Mouse (Mus musculus): Measurements from ENCODE around the gene Psmg4. TPM values are rescaled to one million over a fixed set of nuclear protein-coding genes. Genes with fewer than 3 reads are reported as not detected.

Psmg4 gene
- 84.8 and 86.6 TPM in 2 replicates for polyA plus RNA-seq (2014; fragmentation: Nextera tagmentation; extraction: Ambion mirVana)

GRCm38 (mm10) chr13:34162491-34163303 is at the start of gene Psmg4:
Gene Psmg4 (plus strand): TSS chr13:34162964.
- Histone ChIP-seq H3K4me2 (replicated peaks; ENCODE audit: low read depth, low read length) (peak within 1 kb of the TSS; percentile 70), H3K4me3 (ENCODE audit: low read depth, low read length) (peak within 1 kb of the TSS; percentile 60), H3K36me3 (ENCODE audit: control insufficient read depth, insufficient read depth, low read length) (peaks cover 3% of the 10 kb centered on the region; the same call in 1 of the 2 replicates), H3K9ac (replicated peaks; ENCODE audit: low read depth, low read length) (peak within 1 kb of the TSS; percentile 45), H3K27ac (ENCODE audit: low read length) (peak within 1 kb of the TSS; percentile 90), H3K9me3 (ENCODE audit: control insufficient read depth, low read depth, low read length) (no peaks in the 10 kb centered on the region), H3K4me1 (ENCODE audit: control insufficient read depth, insufficient read depth, low read length) (peaks cover 10% of the 10 kb centered on the region; the same call in 1 of the 2 replicates), H3K27me3 (ENCODE audit: control insufficient read depth, insufficient read depth, low read length) (no peaks in the 10 kb centered on the region)
- ATAC-seq (ENCODE audit: insufficient number of reproducible peaks, insufficient read depth, low FRiP score, low read depth) = peak; percentile 94
- 2% methylated on average over 44 of the region's 44 CpGs for WGBS

GRCm38 (mm10) chr13:34113086-34113485 is 49.7 kb upstream of the Psmg4 start:
- no peaks in the 10 kb centered on the region for H3K27me3 ChIP-seq (ENCODE audit: control insufficient read depth, insufficient read depth, low read length)
- no peaks in the 10 kb centered on the region for H3K9me3 ChIP-seq (ENCODE audit: control insufficient read depth, low read depth, low read length)
- H3K27ac ChIP-seq (ENCODE audit: low read length) = no peak overlapping the region
- H3K9ac ChIP-seq (replicated peaks; ENCODE audit: low read depth, low read length) = no peak overlapping the region
- no peak overlapping the region for H3K4me2 ChIP-seq (replicated peaks; ENCODE audit: low read depth, low read length)
- no peak for ATAC-seq (ENCODE audit: insufficient number of reproducible peaks, insufficient read depth, low FRiP score, low read depth)
- no peaks in the 10 kb centered on the region for H3K36me3 ChIP-seq (ENCODE audit: control insufficient read depth, insufficient read depth, low read length)
- 84% methylated on average over 3 of the region's 3 CpGs for WGBS
- H3K4me3 ChIP-seq (ENCODE audit: low read depth, low read length) = no peak overlapping the region
- H3K4me1 ChIP-seq (ENCODE audit: control insufficient read depth, insufficient read depth, low read length) = no peaks in the 10 kb centered on the region

- no peak overlapping the region for H3K27ac ChIP-seq (ENCODE audit: low read length)
- no peaks in the 10 kb centered on the region for H3K9me3 ChIP-seq (ENCODE audit: control insufficient read depth, low read depth, low read length)
- no peak overlapping the region for H3K4me3 ChIP-seq (ENCODE audit: low read depth, low read length)
- no peak overlapping the region for H3K4me2 ChIP-seq (replicated peaks; ENCODE audit: low read depth, low read length)
- no peaks in the 10 kb centered on the region for H3K36me3 ChIP-seq (ENCODE audit: control insufficient read depth, insufficient read depth, low read length)
- no peak overlapping the region for H3K9ac ChIP-seq (replicated peaks; ENCODE audit: low read depth, low read length)
- no peak for ATAC-seq (ENCODE audit: insufficient number of reproducible peaks, insufficient read depth, low FRiP score, low read depth)
- no peaks in the 10 kb centered on the region for H3K27me3 ChIP-seq (ENCODE audit: control insufficient read depth, insufficient read depth, low read length)
- 80% methylated on average over 4 of the region's 4 CpGs for WGBS
- H3K4me1 ChIP-seq (ENCODE audit: control insufficient read depth, insufficient read depth, low read length) = no peaks in the 10 kb centered on the region
These were observed 48.1 kb upstream of the Psmg4 start for GRCm38 (mm10) chr13:34114654-34115053.

- H3K36me3 ChIP-seq (ENCODE audit: control insufficient read depth, insufficient read depth, low read length) = no peaks in the 10 kb centered on the region
- H3K27me3 ChIP-seq (ENCODE audit: control insufficient read depth, insufficient read depth, low read length) = no peaks in the 10 kb centered on the region
- ATAC-seq (ENCODE audit: insufficient number of reproducible peaks, insufficient read depth, low FRiP score, low read depth) = no peak
- H3K9ac ChIP-seq (replicated peaks; ENCODE audit: low read depth, low read length) = no peak overlapping the region
- no peak overlapping the region for H3K27ac ChIP-seq (ENCODE audit: low read length)
- H3K9me3 ChIP-seq (ENCODE audit: control insufficient read depth, low read depth, low read length) = no peaks in the 10 kb centered on the region
- H3K4me1 ChIP-seq (ENCODE audit: control insufficient read depth, insufficient read depth, low read length) = no peaks in the 10 kb centered on the region
- H3K4me3 ChIP-seq (ENCODE audit: low read depth, low read length) = no peak overlapping the region
- 70% methylated on average over 6 of the region's 6 CpGs for WGBS
- no peak overlapping the region for H3K4me2 ChIP-seq (replicated peaks; ENCODE audit: low read depth, low read length)
These were observed 46.3 kb upstream of the Psmg4 start for GRCm38 (mm10) chr13:34116508-34116907.

GRCm38 (mm10) chr13:34118816-34119215 is 43.9 kb upstream of the Psmg4 start:
- Histone ChIP-seq H3K9me3 (ENCODE audit: control insufficient read depth, low read depth, low read length) (no peaks in the 10 kb centered on the region), H3K9ac (replicated peaks; ENCODE audit: low read depth, low read length) (no peak overlapping the region), H3K27me3 (ENCODE audit: control insufficient read depth, insufficient read depth, low read length) (no peaks in the 10 kb centered on the region), H3K27ac (ENCODE audit: low read length) (no peak overlapping the region), H3K36me3 (ENCODE audit: control insufficient read depth, insufficient read depth, low read length) (no peaks in the 10 kb centered on the region), H3K4me1 (ENCODE audit: control insufficient read depth, insufficient read depth, low read length) (no peaks in the 10 kb centered on the region), H3K4me2 (replicated peaks; ENCODE audit: low read depth, low read length) (no peak overlapping the region), H3K4me3 (ENCODE audit: low read depth, low read length) (no peak overlapping the region)
- ATAC-seq (ENCODE audit: insufficient number of reproducible peaks, insufficient read depth, low FRiP score, low read depth) = no peak
- 71% methylated on average over 4 of the region's 4 CpGs for WGBS

- Histone ChIP-seq H3K9me3 (ENCODE audit: control insufficient read depth, low read depth, low read length) (no peaks in the 10 kb centered on the region), H3K27me3 (ENCODE audit: control insufficient read depth, insufficient read depth, low read length) (no peaks in the 10 kb centered on the region), H3K9ac (replicated peaks; ENCODE audit: low read depth, low read length) (no peak overlapping the region), H3K4me3 (ENCODE audit: low read depth, low read length) (no peak overlapping the region), H3K27ac (ENCODE audit: low read length) (no peak overlapping the region), H3K4me2 (replicated peaks; ENCODE audit: low read depth, low read length) (no peak overlapping the region), H3K36me3 (ENCODE audit: control insufficient read depth, insufficient read depth, low read length) (no peaks in the 10 kb centered on the region), H3K4me1 (ENCODE audit: control insufficient read depth, insufficient read depth, low read length) (no peaks in the 10 kb centered on the region)
- ATAC-seq (ENCODE audit: insufficient number of reproducible peaks, insufficient read depth, low FRiP score, low read depth) = no peak
- 19% methylated on average over 4 of the region's 4 CpGs for WGBS
These were observed 43.4 kb upstream of the Psmg4 start for GRCm38 (mm10) chr13:34119406-34119805.

GRCm38 (mm10) chr13:34120536-34120935 is 42.2 kb upstream of the Psmg4 start:
- Histone ChIP-seq H3K36me3 (ENCODE audit: control insufficient read depth, insufficient read depth, low read length) (no peaks in the 10 kb centered on the region; the same call in 1 of the 2 replicates), H3K9ac (replicated peaks; ENCODE audit: low read depth, low read length) (no peak overlapping the region), H3K4me1 (ENCODE audit: control insufficient read depth, insufficient read depth, low read length) (no peaks in the 10 kb centered on the region), H3K9me3 (ENCODE audit: control insufficient read depth, low read depth, low read length) (no peaks in the 10 kb centered on the region), H3K27ac (ENCODE audit: low read length) (no peak overlapping the region), H3K4me2 (replicated peaks; ENCODE audit: low read depth, low read length) (no peak overlapping the region), H3K4me3 (ENCODE audit: low read depth, low read length) (no peak overlapping the region), H3K27me3 (ENCODE audit: control insufficient read depth, insufficient read depth, low read length) (no peaks in the 10 kb centered on the region)
- 96% methylated on average over 2 of the region's 2 CpGs for WGBS
- no peak for ATAC-seq (ENCODE audit: insufficient number of reproducible peaks, insufficient read depth, low FRiP score, low read depth)

- peaks cover 5% of the 10 kb centered on the region; the same call in 1 of the 2 replicates for H3K4me1 ChIP-seq (ENCODE audit: control insufficient read depth, insufficient read depth, low read length)
- H3K4me2 ChIP-seq (replicated peaks; ENCODE audit: low read depth, low read length) = no peak overlapping the region
- H3K9me3 ChIP-seq (ENCODE audit: control insufficient read depth, low read depth, low read length) = no peaks in the 10 kb centered on the region
- H3K4me3 ChIP-seq (ENCODE audit: low read depth, low read length) = no peak overlapping the region
- no peak overlapping the region for H3K9ac ChIP-seq (replicated peaks; ENCODE audit: low read depth, low read length)
- ATAC-seq (ENCODE audit: insufficient number of reproducible peaks, insufficient read depth, low FRiP score, low read depth) = no peak
- H3K27me3 ChIP-seq (ENCODE audit: control insufficient read depth, insufficient read depth, low read length) = no peaks in the 10 kb centered on the region
- no peak overlapping the region for H3K27ac ChIP-seq (ENCODE audit: low read length)
- H3K36me3 ChIP-seq (ENCODE audit: control insufficient read depth, insufficient read depth, low read length) = no peaks in the 10 kb centered on the region; the same call in 1 of the 2 replicates
- WGBS = 85% methylated on average over 4 of the region's 4 CpGs
These were observed 37.1 kb upstream of the Psmg4 start for GRCm38 (mm10) chr13:34125711-34126110.

All from stomach, embryonic 14.5 days (tissue).